Mouse (Mus musculus) thymus, postnatal 36 days (tissue): Measurements from ENCODE around the gene Aldh8a1.

Source experiments
- DNase-seq, 2 experiments: peaks; one replicate each; pipeline ENCODE4 v3.0.0; 2022; ENCODE audit warnings: mixed read lengths in 2 of 2

The Aldh8a1 gene

DNA sequence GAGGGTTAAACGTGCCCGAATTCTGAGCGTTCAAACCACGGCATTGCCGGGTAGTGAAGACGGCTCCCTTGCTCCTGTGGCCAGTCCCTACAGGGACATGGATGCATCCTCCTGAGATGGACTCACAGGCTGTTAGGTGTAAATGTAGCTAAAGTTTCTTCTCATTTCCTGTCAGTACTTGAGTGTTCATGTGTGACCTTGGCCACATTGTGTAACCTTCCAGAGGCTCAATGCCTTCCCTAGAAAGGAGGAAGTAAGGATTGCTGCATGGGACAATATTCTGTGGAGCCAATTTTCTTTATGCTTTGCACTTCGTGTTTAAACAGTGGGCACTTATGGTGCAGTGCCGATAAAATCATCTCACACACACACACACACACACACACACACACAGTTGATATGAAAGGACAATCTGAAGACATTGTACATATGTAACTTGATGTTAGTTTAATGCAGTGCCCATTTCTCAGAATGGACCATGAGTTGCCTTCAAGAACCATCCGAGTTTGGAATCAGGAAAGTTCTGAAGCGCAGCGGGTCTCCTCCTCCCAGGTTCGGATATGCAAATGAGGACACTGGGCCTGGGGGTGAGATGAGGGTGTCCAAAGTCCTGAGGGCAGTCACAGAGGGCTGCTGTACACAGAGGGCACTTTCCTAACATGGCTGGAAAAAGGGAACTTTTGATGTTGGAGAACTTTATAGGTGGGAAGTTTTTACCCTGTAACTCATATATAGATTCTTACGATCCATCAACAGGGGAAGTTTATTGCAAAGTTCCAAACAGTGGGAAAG is at the start of gene Aldh8a1:
Gene Aldh8a1 (plus strand): TSS at position 610 of the 792 bp plus-strand sequence.
- no peak for DNase-seq

GRCm38 (mm10) chr10:21327605-21328135 is 49.4 kb upstream of the Aldh8a1 start:
- no peak for DNase-seq

- DNase-seq, result no peak
Measured at GRCm38 (mm10) chr10:21334349-21335105, 42.6 kb upstream of the Aldh8a1 start.

DNA sequence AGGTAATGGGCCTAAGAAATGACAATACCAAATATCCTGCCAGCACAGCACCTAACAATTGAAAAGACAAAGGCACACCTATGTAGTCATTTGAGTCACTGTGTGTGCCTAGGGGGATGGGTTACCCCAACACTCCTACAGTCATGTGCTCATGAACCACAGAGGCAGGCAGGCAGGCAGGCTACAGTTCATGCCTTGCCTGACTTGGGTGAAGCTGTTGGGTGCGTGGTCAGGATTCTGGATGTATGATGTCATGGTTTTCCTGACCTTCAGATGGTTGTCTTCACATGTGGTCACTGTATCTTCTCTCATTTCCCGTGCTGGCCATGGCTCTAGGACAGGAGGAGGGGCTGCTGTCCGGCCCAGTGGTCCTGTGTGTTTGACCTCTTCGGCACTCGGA is 41.6 kb upstream of the Aldh8a1 start:
- DNase-seq, result no peak

DNA sequence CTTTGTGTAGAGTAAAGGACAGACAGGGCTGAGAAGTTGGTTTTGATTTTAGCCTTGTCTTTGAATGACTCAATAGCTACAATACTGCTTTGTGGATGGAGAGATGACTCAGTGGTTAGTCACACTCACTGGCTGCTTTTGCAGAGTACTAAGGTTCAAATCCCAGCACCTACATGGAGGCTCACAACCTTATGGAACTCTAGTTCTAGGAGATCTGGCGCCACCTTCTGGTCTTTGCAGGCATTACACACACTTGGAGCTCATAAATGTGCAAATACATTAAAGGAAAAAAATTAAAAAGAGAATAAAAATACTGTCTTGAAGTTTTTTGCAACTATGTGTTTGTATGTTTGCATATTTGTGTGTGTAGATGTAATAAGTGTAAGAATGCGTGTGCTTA is 39.9 kb upstream of the Aldh8a1 start:
- DNase-seq, result peak; percentile 60 to 68

- no peak for DNase-seq
Measured at GRCm38 (mm10) chr10:21341706-21342105, 35.4 kb upstream of the Aldh8a1 start.

DNA sequence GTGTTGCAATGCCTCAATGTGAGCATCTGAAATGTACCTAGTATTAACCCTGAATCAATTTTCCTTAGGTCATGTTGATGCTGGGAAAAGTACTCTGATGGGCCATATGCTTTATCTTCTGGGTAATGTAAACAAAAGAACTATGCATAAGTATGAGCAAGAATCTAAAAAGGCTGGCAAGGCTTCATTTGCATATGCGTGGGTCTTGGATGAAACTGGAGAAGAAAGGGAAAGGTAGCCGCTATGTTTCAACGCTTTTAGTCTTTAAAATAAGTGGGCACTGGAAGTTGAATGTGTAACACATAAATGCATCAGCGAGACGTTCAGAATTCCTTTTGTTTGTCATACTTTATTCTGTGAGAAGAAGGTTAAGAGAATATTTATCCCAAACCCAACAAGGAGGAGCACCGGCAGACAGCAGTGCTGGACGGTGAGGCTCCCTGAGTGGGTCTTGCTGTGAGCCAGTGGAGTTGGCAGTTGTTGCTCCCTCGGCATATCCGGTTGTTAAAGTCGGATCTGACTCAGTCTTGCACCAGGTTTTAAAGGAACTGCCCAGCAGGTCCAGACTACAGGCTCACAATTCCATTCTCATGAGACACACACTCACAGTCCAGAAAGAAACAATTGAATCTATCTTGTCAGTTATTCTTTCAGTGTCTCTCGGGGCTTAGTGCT is 34.6 kb upstream of the Aldh8a1 start:
- DNase-seq, result no peak

DNA sequence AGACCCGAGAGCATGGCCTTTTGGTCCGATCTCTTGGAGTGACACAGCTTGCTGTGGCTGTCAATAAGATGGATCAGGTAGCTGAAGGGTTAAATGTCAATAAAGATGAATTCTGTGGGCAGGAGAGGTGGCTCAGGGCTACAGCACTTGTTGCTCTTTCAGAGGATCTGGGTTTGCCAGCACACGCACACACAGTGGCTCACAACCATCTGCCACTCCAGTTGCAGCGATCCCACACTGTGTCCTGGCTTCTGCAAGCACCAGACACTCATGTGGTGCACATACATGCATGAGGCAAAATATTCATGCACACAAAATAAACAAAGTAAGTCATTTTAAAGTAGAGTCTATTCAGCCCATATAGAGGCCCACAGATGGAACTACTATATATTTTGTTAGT is 29.8 kb upstream of the Aldh8a1 start:
- DNase-seq, result no peak

GRCm38 (mm10) chr10:21349449-21349848 is 27.6 kb upstream of the Aldh8a1 start:
- DNase-seq, result no peak

GRCm38 (mm10) chr10:21349946-21350345 is 27.1 kb upstream of the Aldh8a1 start:
- no peak for DNase-seq

DNA sequence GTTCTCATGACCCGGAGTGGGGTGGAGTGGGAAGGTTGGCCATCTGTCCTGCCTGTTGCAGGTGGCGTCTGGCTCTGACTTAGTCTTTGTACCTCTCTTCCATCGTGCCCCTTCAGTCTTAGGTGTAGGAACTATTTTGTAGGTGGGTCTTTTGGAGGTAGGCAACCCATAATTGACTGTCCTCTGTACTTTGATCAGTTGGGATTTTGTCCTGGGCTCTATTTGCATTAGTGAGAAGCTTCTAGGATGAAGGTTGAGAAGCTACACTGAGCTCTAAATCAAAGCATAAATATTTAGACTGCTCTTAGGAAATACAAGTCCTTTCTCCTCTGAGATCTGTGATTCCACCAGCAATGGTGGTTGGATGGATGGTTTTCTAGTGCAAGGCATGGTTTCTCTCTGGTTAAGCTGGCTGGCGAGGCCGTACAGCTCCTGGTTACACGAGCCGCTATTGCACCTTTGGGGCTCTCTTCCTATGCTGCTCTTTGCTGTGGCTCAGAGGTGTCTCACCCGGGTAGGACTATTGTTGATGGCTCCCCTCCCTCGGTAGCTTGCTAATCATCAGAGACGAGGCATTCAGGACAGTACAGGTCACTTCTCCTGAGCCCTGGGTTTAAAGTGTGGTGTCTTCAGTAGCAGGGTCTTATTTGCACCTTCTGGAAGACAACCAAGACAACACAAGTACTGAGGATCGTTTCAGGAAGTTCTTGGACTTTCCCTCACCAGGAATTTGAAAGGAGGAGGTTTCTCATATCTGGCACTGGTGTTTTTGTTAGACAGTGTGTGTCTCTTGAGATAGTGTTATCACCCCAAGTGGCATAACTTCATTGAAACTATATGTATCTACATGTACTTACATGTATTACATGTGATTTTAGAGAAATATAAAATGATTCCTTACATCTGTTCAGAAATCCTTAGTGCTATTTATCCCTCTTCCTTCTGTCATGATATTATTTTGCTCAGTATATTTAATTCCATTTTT is 26.3 kb upstream of the Aldh8a1 start:
- no peak for DNase-seq

- no peak for DNase-seq
Measured at GRCm38 (mm10) chr10:21351766-21352165, 25.3 kb upstream of the Aldh8a1 start.

DNA sequence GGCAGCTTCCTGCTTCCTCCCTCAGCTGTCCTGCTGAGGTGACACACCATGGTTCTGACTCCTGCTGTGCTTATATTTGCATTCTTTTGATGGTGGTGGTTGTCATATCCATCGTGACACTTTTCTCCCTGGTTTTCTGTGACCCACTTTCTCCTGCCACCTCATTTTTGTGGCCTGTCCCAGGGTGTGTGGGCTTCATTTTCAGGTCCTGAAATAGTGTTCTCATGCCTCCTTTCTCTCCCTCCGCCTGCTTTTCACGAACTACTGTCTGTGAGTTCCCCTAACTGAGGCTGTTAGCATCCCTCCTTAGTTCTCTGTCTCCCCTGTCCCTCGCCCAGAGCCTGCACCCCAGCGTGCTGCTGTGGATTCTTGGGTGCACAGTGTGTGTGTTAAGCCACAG is 23.2 kb upstream of the Aldh8a1 start:
- no peak for DNase-seq

- no peak for DNase-seq
Measured at GRCm38 (mm10) chr10:21354506-21354905, 22.6 kb upstream of the Aldh8a1 start.

DNA sequence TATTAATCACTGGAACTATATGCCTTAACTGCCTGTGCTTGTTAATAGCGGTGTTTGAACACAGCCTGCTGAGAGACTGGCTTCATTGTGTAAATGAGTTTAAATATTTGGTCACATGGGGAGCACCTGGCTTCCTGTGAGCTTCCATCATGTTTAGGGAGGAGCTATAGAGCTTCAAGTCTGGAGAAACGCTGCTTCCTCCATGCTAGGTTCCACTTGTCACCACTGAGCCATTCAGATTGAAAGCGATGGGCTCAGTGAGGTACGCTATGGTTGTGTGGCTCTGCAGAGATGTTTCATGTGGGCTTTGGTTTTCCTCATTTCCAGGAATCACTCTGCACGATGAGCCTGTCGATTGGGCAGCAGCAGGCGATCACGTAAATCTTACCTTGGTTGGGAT is 19.1 kb upstream of the Aldh8a1 start:
- no peak for DNase-seq

GRCm38 (mm10) chr10:21359086-21359485 is 18.0 kb upstream of the Aldh8a1 start:
- no peak for DNase-seq

GRCm38 (mm10) chr10:21361871-21362270 is 15.2 kb upstream of the Aldh8a1 start:
- DNase-seq, result no peak

DNA sequence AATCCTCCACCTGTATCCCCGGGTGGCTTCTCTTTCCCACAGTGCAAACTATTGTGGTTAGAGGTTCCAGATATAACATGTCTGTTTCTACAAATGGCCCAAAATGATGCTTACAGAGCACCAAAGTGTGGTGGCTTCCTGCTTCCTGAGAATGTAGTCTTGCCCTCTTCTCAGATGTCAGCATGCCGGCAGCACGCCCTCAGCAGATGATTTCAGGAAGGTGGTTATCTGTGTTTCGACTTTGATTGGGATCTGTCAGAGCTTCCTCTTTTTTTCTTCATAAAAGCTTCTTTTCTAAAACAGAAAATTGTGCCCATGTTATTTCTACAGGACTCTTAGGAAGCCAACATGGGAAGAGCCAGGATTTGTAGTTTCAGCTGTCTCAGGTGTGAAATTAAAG is 13.8 kb upstream of the Aldh8a1 start:
- DNase-seq, result no peak

- DNase-seq, result no peak
Measured at GRCm38 (mm10) chr10:21364946-21365345, 12.1 kb upstream of the Aldh8a1 start.

DNA sequence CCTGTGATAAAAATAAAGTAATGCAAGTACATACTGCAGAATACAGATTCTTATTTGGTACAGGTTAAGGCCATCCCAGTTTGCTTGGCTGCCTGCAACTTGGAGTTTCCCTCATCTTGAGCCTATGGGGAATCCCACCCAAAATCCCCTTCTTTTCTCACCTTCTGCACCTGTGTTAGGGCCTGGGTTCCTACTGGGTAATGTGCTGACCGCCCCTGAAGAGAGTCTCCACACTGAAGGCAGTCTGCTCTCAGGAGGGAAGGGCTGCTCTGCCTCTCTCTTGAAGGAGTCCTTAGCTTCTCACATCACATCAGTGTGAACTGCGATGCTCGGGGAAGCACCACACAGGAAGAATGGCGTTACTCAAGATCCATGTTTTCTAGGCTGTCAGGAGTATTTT is 11.2 kb upstream of the Aldh8a1 start:
- DNase-seq, result no peak

DNA sequence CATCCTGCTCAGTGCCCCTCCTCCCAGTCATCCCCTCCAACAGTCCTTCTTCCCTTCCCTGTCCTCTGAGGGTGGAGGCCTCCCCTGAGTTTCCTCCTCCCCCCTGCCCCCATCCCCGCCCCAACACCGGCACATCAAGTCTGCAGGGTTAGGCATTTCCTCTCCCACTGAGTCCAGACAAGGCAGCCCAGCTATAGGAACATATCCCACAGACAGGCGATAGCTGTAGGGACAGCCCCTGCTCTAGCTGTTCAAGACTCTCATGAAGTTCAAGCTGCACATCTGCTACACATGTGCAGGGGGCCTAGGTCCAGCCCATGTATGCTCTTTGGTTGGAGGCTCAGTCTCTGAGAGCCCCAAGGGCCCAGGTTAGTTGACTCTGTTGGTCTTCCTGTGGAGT is 10.6 kb upstream of the Aldh8a1 start:
- no peak for DNase-seq

- DNase-seq, result no peak
Measured at GRCm38 (mm10) chr10:21367481-21367880, 9.6 kb upstream of the Aldh8a1 start.
